Mouse (Mus musculus) neutrophil, adult 65 days (primary cell): Measurements from ENCODE around the gene Proca1. TPM values are rescaled to one million over a fixed set of nuclear protein-coding genes. Genes with fewer than 3 reads are reported as not detected.

Experiments
- total RNA-seq: library from RNA; stranded (reverse); gene quantifications from 2 replicates; pipeline ENCODE4 v1.2.4, GENCODE M21; 2023

Proca1 gene
- total RNA-seq, result 0.66 and 2.1 TPM in 2 replicates

GRCm38 (mm10) chr11:78193113-78193512, at the start of gene Proca1:
Proca1 (plus strand) TSS chr11:78193392.

GRCm38 (mm10) chr11:78164924-78165760, 28.1 kb upstream of the Proca1 start, which contains the start of gene Traf4:
Traf4 (minus strand) TSS chr11:78165589.

GRCm38 (mm10) chr11:78176402-78176862, 16.8 kb upstream of the Proca1 start, which contains the start of the genes Nek8 and Tlcd1:
Nek8 (minus strand) TSS chr11:78176675.
Tlcd1 (plus strand) TSS chr11:78176711.

GRCm38 (mm10) chr11:78182961-78183844, 10.0 kb upstream of the Proca1 start, which contains the start of gene Rpl23a:
Rpl23a (minus strand) TSS chr11:78183584.

DNA sequence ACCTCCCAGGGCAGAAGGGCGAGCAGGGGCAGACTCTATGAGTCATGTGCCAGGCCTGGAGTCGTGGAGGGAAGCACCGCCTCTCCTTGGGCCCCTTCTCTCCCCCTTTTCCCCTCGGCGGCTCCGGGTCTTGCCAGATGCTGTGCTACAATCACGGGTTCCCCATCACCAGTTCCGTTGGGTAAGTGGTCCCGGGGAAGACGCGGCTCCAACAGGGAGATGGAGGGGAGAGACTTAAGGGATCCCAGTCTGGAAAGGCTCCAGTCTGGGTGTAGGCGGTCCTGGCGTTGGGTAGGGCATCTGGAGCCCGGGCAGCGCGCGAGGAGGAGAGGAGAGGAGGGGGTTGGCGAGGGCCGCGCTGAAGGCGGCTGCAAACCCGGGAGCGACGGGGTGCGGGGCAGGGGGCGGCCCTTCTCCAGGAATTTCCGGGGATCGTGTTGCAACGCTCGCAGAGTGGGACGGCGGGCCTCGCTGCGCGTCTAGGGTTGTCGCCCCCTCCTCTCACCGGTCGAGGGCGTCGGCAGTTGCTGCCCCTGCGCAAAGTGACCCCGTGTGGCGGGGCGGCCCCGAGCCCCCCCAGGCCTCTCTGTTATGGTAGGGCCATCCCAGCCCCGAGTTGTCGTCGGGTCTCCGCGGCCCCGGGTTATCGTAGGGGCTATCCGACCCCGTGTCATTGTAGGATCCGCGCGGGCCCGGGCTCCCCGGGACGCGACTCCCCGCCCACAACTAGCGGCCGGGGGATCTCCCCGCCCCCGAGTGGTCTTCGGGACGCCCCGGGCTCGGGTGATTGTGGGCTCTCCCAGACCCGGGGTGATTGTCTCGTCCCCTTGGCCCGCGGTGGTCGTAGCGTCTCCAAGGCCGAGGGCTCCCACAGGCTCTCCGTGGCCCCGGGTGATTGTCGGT, 4.6 kb upstream of the Proca1 start, which contains the start of gene Rab34:
TSS of gene Rab34 (plus strand) at position 100 of the 903 bp plus-strand sequence.

GRCm38 (mm10) chr11:78245627-78246317, 52.6 kb downstream of the Proca1 start, which contains the start of the genes Sdf2 and Supt6:
Sdf2 (plus strand) TSS chr11:78245746.
Supt6 (minus strand) TSS chr11:78245987.

Other genes with a start within 250 kb of the Proca1 start
- gene Phf12, start 210.6 kb upstream of the Proca1 start, total RNA-seq, result 85.8 and 87.4 TPM in 2 replicates
- gene Dhrs13, start 161.1 kb upstream of the Proca1 start, total RNA-seq, result 2.1 and 3.3 TPM in 2 replicates
- 144 and 162 TPM in 2 replicates for gene Flot2, start 155.5 kb upstream of the Proca1 start, total RNA-seq
- gene Eral1, start 113.0 kb upstream of the Proca1 start, total RNA-seq, result 15.6 and 17.2 TPM in 2 replicates
- gene Fam222b, start 98.7 kb upstream of the Proca1 start, total RNA-seq, result 48.2 and 54.2 TPM in 2 replicates
- gene Traf4, start 27.8 kb upstream of the Proca1 start, total RNA-seq, result 2.9 and 3.7 TPM in 2 replicates
- 3.6 and 3.9 TPM in 2 replicates for gene Nek8, start 16.7 kb upstream of the Proca1 start, total RNA-seq
- 6.2 and 12.3 TPM in 2 replicates for gene Tlcd1, start 16.7 kb upstream of the Proca1 start, total RNA-seq
- 588 and 767 TPM in 2 replicates for gene Rpl23a, start 9.8 kb upstream of the Proca1 start, total RNA-seq
- gene Rab34, start 5.0 kb upstream of the Proca1 start, total RNA-seq, result 0.93 and 9.1 TPM in 2 replicates
- gene Sdf2, start 52.4 kb downstream of the Proca1 start, total RNA-seq, result 41.3 and 43.1 TPM in 2 replicates
- gene Supt6, start 52.6 kb downstream of the Proca1 start, total RNA-seq, result 55.6 and 76.7 TPM in 2 replicates
- 45.5 and 59.1 TPM in 2 replicates for gene 2610507B11Rik, start 68.4 kb downstream of the Proca1 start, total RNA-seq
- gene BC030499, start 97.4 kb downstream of the Proca1 start, total RNA-seq, result not detected in 2 replicates
- 61.2 and 103 TPM in 2 replicates for gene Spag5, start 108.1 kb downstream of the Proca1 start, total RNA-seq
- gene Aldoc, start 129.6 kb downstream of the Proca1 start, total RNA-seq, result 2.1 and 2.5 TPM in 2 replicates
- gene Pigs, start 135.0 kb downstream of the Proca1 start, total RNA-seq, result 34.3 and 40.8 TPM in 2 replicates
- 115 and 123 TPM in 2 replicates for gene Unc119, start 150.1 kb downstream of the Proca1 start, total RNA-seq
- not detected in 2 replicates for gene Foxn1, start 193.2 kb downstream of the Proca1 start, total RNA-seq
- gene Slc13a2, start 228.8 kb downstream of the Proca1 start, total RNA-seq, result not detected in 2 replicates